Mouse (Mus musculus): ENCODE data around the gene Stk38l. TPM values are rescaled to one million over a fixed set of nuclear protein-coding genes. Genes with fewer than 3 reads are reported as not detected.

Gene Stk38l
- polyA plus RNA-seq, 1 experiment from 2014 or later = 13.1 TPM

- 92% methylated on average over 2 of the region's 2 CpGs for whole genome bisulfite sequencing
- no peak for DNase-seq (ENCODE audit: low spot score)
- TF ChIP-seq CTCF (IDR thresholded peaks at IDR 0.05; ENCODE audit: low read depth) = no peak
- Histone ChIP-seq H3K9ac (ENCODE audit: low read depth, low read length) (no peak overlapping the region), H3K27me3 (ENCODE audit: insufficient read depth, low read length) (no peaks in the 10 kb centered on the region), H3K9me3 (replicated peaks; ENCODE audit: low read length) (no peaks in the 10 kb centered on the region), H3K36me3 (ENCODE audit: insufficient read depth, low read length) (no peaks in the 10 kb centered on the region), H3K4me2 (ENCODE audit: low read length) (no peak overlapping the region), H3K4me3 (replicated peaks; ENCODE audit: low read depth, low read length) (no peak overlapping the region), H3K4me1 (replicated peaks; ENCODE audit: insufficient read depth, low read length) (no peaks in the 10 kb centered on the region), H3K27ac (no peak overlapping the region)
- ATAC-seq (replicated peaks; ENCODE audit: low FRiP score, low read depth) = no peak
These were observed 27.4 kb downstream of the Stk38l start for GRCm38 (mm10) chr6:146752178-146752577.

- Histone ChIP-seq H3K4me3 (replicated peaks; ENCODE audit: low read depth, low read length) (no peak overlapping the region), H3K4me2 (ENCODE audit: low read length) (no peak overlapping the region), H3K27ac (no peak overlapping the region), H3K36me3 (ENCODE audit: insufficient read depth, low read length) (no peaks in the 10 kb centered on the region), H3K9me3 (replicated peaks; ENCODE audit: low read length) (no peaks in the 10 kb centered on the region), H3K27me3 (ENCODE audit: insufficient read depth, low read length) (no peaks in the 10 kb centered on the region), H3K9ac (ENCODE audit: low read depth, low read length) (no peak overlapping the region), H3K4me1 (replicated peaks; ENCODE audit: insufficient read depth, low read length) (no peaks in the 10 kb centered on the region)
- ATAC-seq (replicated peaks; ENCODE audit: low FRiP score, low read depth) (no peak), DNase-seq (ENCODE audit: low spot score) (no peak)
- WGBS = 79% methylated on average over 1 of the region's 1 CpGs
- TF ChIP-seq CTCF (IDR thresholded peaks at IDR 0.05; ENCODE audit: low read depth) = no peak
These were observed 27.8 kb downstream of the Stk38l start for GRCm38 (mm10) chr6:146752612-146753011.

- ATAC-seq (replicated peaks; ENCODE audit: low FRiP score, low read depth) = no peak
- Histone ChIP-seq H3K27ac (no peak overlapping the region), H3K27me3 (ENCODE audit: insufficient read depth, low read length) (no peaks in the 10 kb centered on the region), H3K4me2 (ENCODE audit: low read length) (no peak overlapping the region), H3K4me1 (replicated peaks; ENCODE audit: insufficient read depth, low read length) (no peaks in the 10 kb centered on the region), H3K9ac (ENCODE audit: low read depth, low read length) (no peak overlapping the region), H3K9me3 (replicated peaks; ENCODE audit: low read length) (no peaks in the 10 kb centered on the region), H3K4me3 (replicated peaks; ENCODE audit: low read depth, low read length) (no peak overlapping the region), H3K36me3 (ENCODE audit: insufficient read depth, low read length) (no peaks in the 10 kb centered on the region)
- no peak for DNase-seq (ENCODE audit: low spot score)
- 37% methylated on average over 2 of the region's 2 CpGs for WGBS
- TF ChIP-seq CTCF (IDR thresholded peaks at IDR 0.05; ENCODE audit: low read depth) = no peak
These were observed 28.9 kb downstream of the Stk38l start for GRCm38 (mm10) chr6:146753560-146754160.

- WGBS = 92% methylated on average over 2 of the region's 2 CpGs
- Histone ChIP-seq H3K9me3 (replicated peaks; ENCODE audit: low read length) (no peaks in the 10 kb centered on the region), H3K9ac (ENCODE audit: low read depth, low read length) (no peak overlapping the region), H3K36me3 (ENCODE audit: insufficient read depth, low read length) (no peaks in the 10 kb centered on the region), H3K4me3 (replicated peaks; ENCODE audit: low read depth, low read length) (no peak overlapping the region), H3K4me1 (replicated peaks; ENCODE audit: insufficient read depth, low read length) (no peaks in the 10 kb centered on the region), H3K27ac (no peak overlapping the region), H3K27me3 (ENCODE audit: insufficient read depth, low read length) (no peaks in the 10 kb centered on the region), H3K4me2 (ENCODE audit: low read length) (no peak overlapping the region)
- no peak for ATAC-seq (replicated peaks; ENCODE audit: low FRiP score, low read depth)
- TF ChIP-seq CTCF (IDR thresholded peaks at IDR 0.05; ENCODE audit: low read depth) = no peak
- no peak for DNase-seq (ENCODE audit: low spot score)
These were observed 30.3 kb downstream of the Stk38l start for GRCm38 (mm10) chr6:146755136-146755535.

- Histone ChIP-seq H3K4me3 (replicated peaks; ENCODE audit: low read depth, low read length) (no peak overlapping the region), H3K36me3 (ENCODE audit: insufficient read depth, low read length) (no peaks in the 10 kb centered on the region)
- 95% methylated on average over 4 of the region's 4 CpGs for WGBS
These were observed 30.9 kb downstream of the Stk38l start for GRCm38 (mm10) chr6:146755679-146756078.

GRCm38 (mm10) chr6:146759027-146759426 is 34.2 kb downstream of the Stk38l start:
- TF ChIP-seq CTCF (IDR thresholded peaks at IDR 0.05; ENCODE audit: low read depth) = no peak
- no peaks in the 10 kb centered on the region for H3K4me1 ChIP-seq (replicated peaks; ENCODE audit: insufficient read depth, low read length)
- DNase-seq (ENCODE audit: low spot score) (no peak), ATAC-seq (replicated peaks; ENCODE audit: low FRiP score, low read depth) (no peak)
- H3K27me3 ChIP-seq (ENCODE audit: insufficient read depth, low read length) = no peaks in the 10 kb centered on the region
- no peaks in the 10 kb centered on the region for H3K36me3 ChIP-seq (ENCODE audit: insufficient read depth, low read length)
- 95% methylated on average over 2 of the region's 2 CpGs for WGBS
- no peak overlapping the region for H3K4me2 ChIP-seq (ENCODE audit: low read length)
- H3K9me3 ChIP-seq (replicated peaks; ENCODE audit: low read length) = no peaks in the 10 kb centered on the region
- H3K27ac ChIP-seq = no peak overlapping the region
- no peak overlapping the region for H3K4me3 ChIP-seq (replicated peaks; ENCODE audit: low read depth, low read length)
- H3K9ac ChIP-seq (ENCODE audit: low read depth, low read length) = no peak overlapping the region

More at GRCm38 (mm10) chr6:146755679-146756078, 30.9 kb downstream of the Stk38l start:
- ATAC-seq (replicated peaks; ENCODE audit: low FRiP score, low read depth) (no peak), DNase-seq (ENCODE audit: low spot score) (no peak)
- no peak overlapping the region for H3K27ac ChIP-seq
- H3K4me1 ChIP-seq (replicated peaks; ENCODE audit: insufficient read depth, low read length) = no peaks in the 10 kb centered on the region
- H3K9me3 ChIP-seq (replicated peaks; ENCODE audit: low read length) = no peaks in the 10 kb centered on the region
- no peak for TF ChIP-seq CTCF (IDR thresholded peaks at IDR 0.05; ENCODE audit: low read depth)
- H3K4me2 ChIP-seq (ENCODE audit: low read length) = no peak overlapping the region
- H3K9ac ChIP-seq (ENCODE audit: low read depth, low read length) = no peak overlapping the region
- no peaks in the 10 kb centered on the region for H3K27me3 ChIP-seq (ENCODE audit: insufficient read depth, low read length)

- Histone ChIP-seq H3K9me3 (replicated peaks; ENCODE audit: low read length) (no peaks in the 10 kb centered on the region), H3K4me3 (replicated peaks; ENCODE audit: low read depth, low read length) (no peak overlapping the region), H3K4me2 (ENCODE audit: low read length) (no peak overlapping the region), H3K36me3 (ENCODE audit: insufficient read depth, low read length) (no peaks in the 10 kb centered on the region), H3K9ac (ENCODE audit: low read depth, low read length) (no peak overlapping the region), H3K4me1 (replicated peaks; ENCODE audit: insufficient read depth, low read length) (no peaks in the 10 kb centered on the region), H3K27ac (no peak overlapping the region), H3K27me3 (ENCODE audit: insufficient read depth, low read length) (no peaks in the 10 kb centered on the region)
- TF ChIP-seq CTCF (IDR thresholded peaks at IDR 0.05; ENCODE audit: low read depth) = no peak
- DNase-seq (ENCODE audit: low spot score) (no peak), ATAC-seq (replicated peaks; ENCODE audit: low FRiP score, low read depth) (no peak)
- 96% methylated on average over 2 of the region's 2 CpGs for WGBS
These were observed 35.2 kb downstream of the Stk38l start for GRCm38 (mm10) chr6:146760022-146760421.
